ENCODE assay signal across 8 mouse cellular contexts in genomic region chr6:148830355-148830747, GRCm38 (mm10). TPM values are rescaled to one million over a fixed set of nuclear protein-coding genes. Genes with fewer than 3 reads are reported as not detected.
DNase-seq lines count a peak whose midpoint lies in the region; ATAC-seq and TF ChIP-seq lines count a peak whose summit lies in the region.

No protein-coding gene starts in this region.

- ATAC-seq in erythroblast, adult 5-6 weeks (replicated peaks; ENCODE audit: low FRiP score, poor library complexity, severe bottlenecking): no peak
- ATAC-seq in liver, embryonic 12.5 days: no peak

- peak overlapping the region; percentile 94 for H3K4me3 ChIP-seq in erythroblast, embryonic 14.5 days (replicated peaks)
- peak overlapping the region; percentile 88 for H3K4me3 ChIP-seq in testis, adult 2 months (ENCODE audit: control insufficient read depth, low read depth, low read length)
- peak overlapping the region; percentile 82 for H3K4me3 ChIP-seq in liver, embryonic 12.5 days

- H3K4me1 ChIP-seq in erythroblast, embryonic 14.5 days (ENCODE audit: control insufficient read depth): peaks cover 25% of the 10 kb centered on the region
- peaks cover 4% of the 10 kb centered on the region for H3K4me1 ChIP-seq in testis, adult 2 months (ENCODE audit: control insufficient read depth, insufficient read depth, low read length)
- peaks cover 26% of the 10 kb centered on the region for H3K4me1 ChIP-seq in liver, embryonic 12.5 days

- H3K27ac ChIP-seq in testis, adult 2 months (ENCODE audit: control insufficient read depth, insufficient read depth, low read depth, low read length): no peak overlapping the region
- peak overlapping the region; percentile 67; the same call in 1 of the 2 replicates for H3K27ac ChIP-seq in liver, embryonic 12.5 days

- TF ChIP-seq POLR2A in testis, adult 2 months (IDR thresholded peaks at IDR 0.05; ENCODE audit: control insufficient read depth, low read depth, low read length): no peak

- peak overlapping the region; percentile 82 for H3K9ac ChIP-seq in liver, embryonic 12.5 days

- H3K36me3 ChIP-seq in erythroblast, embryonic 14.5 days (ENCODE audit: control insufficient read depth): peaks cover 7% of the 10 kb centered on the region
- no peaks in the 10 kb centered on the region for H3K36me3 ChIP-seq in testis, adult 2 months (ENCODE audit: control insufficient read depth, insufficient read depth, low read length)
- peaks cover 7% of the 10 kb centered on the region for H3K36me3 ChIP-seq in liver, embryonic 12.5 days

- intact Hi-C loops in left cerebral cortex, postnatal 14 days (cut with DNase I): no loop called here

- peak overlapping the region; percentile 89 for H3K4me2 ChIP-seq in liver, embryonic 12.5 days

- DNase-seq in testis, postnatal 10 days (ENCODE audit: low spot score): no peak
- no peak for DNase-seq in ovary, postnatal 36 days (ENCODE audit: low spot score)
- no peak for DNase-seq in left cerebral cortex, postnatal 14 days (ENCODE audit: low spot score in 2 of 2)
- DNase-seq in lung, postnatal 10 days: no peak

- no peaks in the 10 kb centered on the region for H3K27me3 ChIP-seq in erythroblast, embryonic 14.5 days (ENCODE audit: control insufficient read depth)
- H3K27me3 ChIP-seq in testis, adult 2 months (ENCODE audit: control insufficient read depth, insufficient read depth, low read length): no peaks in the 10 kb centered on the region
- no peaks in the 10 kb centered on the region for H3K27me3 ChIP-seq in liver, embryonic 12.5 days (replicated peaks)

- WGBS in liver, embryonic 12.5 days (ENCODE audit: insufficient replicate concordance): 3% methylated on average over 3 of the region's 3 CpGs

- peaks cover 3% of the 10 kb centered on the region; the same call in 1 of the 2 replicates for H3K9me3 ChIP-seq in erythroblast, embryonic 14.5 days (ENCODE audit: control insufficient read depth, low read length)
- H3K9me3 ChIP-seq in liver, embryonic 12.5 days (replicated peaks): no peaks in the 10 kb centered on the region

- no peak for TF ChIP-seq CTCF in testis, adult 2 months (IDR thresholded peaks at IDR 0.05; ENCODE audit: control insufficient read depth, insufficient read depth, insufficient replicate concordance, low read depth, low read length)

RNA-seq across cellular contexts. Expression of gene Ipo8, which starts 0.9 kb away (rescaled TPM):
- polyA plus RNA-seq in erythroblast, embryonic 14.5 days (2012): 0.09 and 0.10 TPM in 2 replicates
- 5.2 and 11.1 TPM in 2 replicates for total RNA-seq in erythroblast, adult 5-6 weeks (2015; ENCODE audit: low replicate concordance)
- total RNA-seq in erythroblast, adult 5-6 weeks (2017; ENCODE audit: low replicate concordance): 7.4 and 15.7 TPM in 2 replicates
- 2.7 and 3.0 TPM in 2 replicates for polyA plus RNA-seq in testis, adult 2 months (2012; rRNA removed)
- polyA plus RNA-seq in liver, embryonic 12.5 days (2016; fragmentation: Nextera tagmentation; extraction: Ambion mirVana): 13.0 and 14.7 TPM in 2 replicates
- total RNA-seq in left cerebral cortex, postnatal 14 days (2021): 10 to 100 TPM; 30.6 to 32.1 TPM
